Mouse (Mus musculus) hindbrain, embryonic 16.5 days (tissue): ENCODE measurements around the gene Reep6. TPM values are rescaled to one million over a fixed set of nuclear protein-coding genes. Genes with fewer than 3 reads are reported as not detected.

Experiments used
- ATAC-seq: fragments of 200-750 bp; cut with Nextera tagmentation; 2 replicates; pipeline ENCODE4 v1.8.0; 2017; ENCODE audit warnings: moderate TSS enrichment, moderate library complexity
- H3K27ac ChIP-seq: fragments of 300-500 bp; sonication (generic); 2 replicates; pipeline ENCODE4 v1.5.1; 2014; ENCODE audit warnings: low read depth, mild to moderate bottlenecking, control low read depth, low read length, moderate library complexity
- H3K27me3 ChIP-seq: fragments of 300-500 bp; sonication (generic); replicated peaks from 2 replicates; pipeline ENCODE4 v1.6.1; 2014; ENCODE audit warnings: low read length; ENCODE audit not compliant: control insufficient read depth, insufficient read depth
- H3K36me3 ChIP-seq: fragments of 300-500 bp; sonication (generic); 2 replicates; pipeline ENCODE4 v1.6.1; 2014; ENCODE audit warnings: mild to moderate bottlenecking, low read length, moderate library complexity, mixed read lengths; ENCODE audit not compliant: control insufficient read depth, insufficient read depth
- H3K4me1 ChIP-seq: fragments of 300-500 bp; sonication (generic); 2 replicates; pipeline ENCODE4 v1.6.1; 2014; ENCODE audit warnings: low read depth, low read length; ENCODE audit not compliant: control insufficient read depth, insufficient read depth
- H3K4me2 ChIP-seq: fragments of 300-500 bp; sonication (generic); 2 replicates; pipeline ENCODE4 v1.6.1; 2014; ENCODE audit warnings: mild to moderate bottlenecking, low read length, control low read depth, moderate library complexity
- H3K4me3 ChIP-seq: fragments of 300-500 bp; sonication (generic); 2 replicates; pipeline ENCODE4 v1.5.1; 2014; ENCODE audit warnings: mild to moderate bottlenecking, low read length, control low read depth, moderate library complexity
- H3K9ac ChIP-seq: fragments of 300-500 bp; sonication (generic); 2 replicates; pipeline ENCODE4 v1.6.1; 2014; ENCODE audit warnings: low read depth, mild to moderate bottlenecking, control low read depth, low read length, moderate library complexity
- H3K9me3 ChIP-seq: fragments of 300-500 bp; sonication (generic); 2 replicates; pipeline ENCODE4 v1.6.1; 2014; ENCODE audit warnings: mild to moderate bottlenecking, low read length, moderate library complexity; ENCODE audit not compliant: control insufficient read depth
- WGBS: fragments of 180-500 bp; shearing (Covaris S2); extraction: QIAGEN DNeasy Blood & Tissue Kit; methylation state at CpG from one replicate; pipeline ENCODE4 v1.1.7; 2014; 5-methylcytosine and 5-hydroxymethylcytosine counted together
- polyA plus RNA-seq: library from polyadenylated mRNA; unstranded; fragments of >200 nt; fragmentation: Nextera tagmentation; extraction: Ambion mirVana; gene quantifications from 2 replicates; pipeline ENCODE4 v1.2.1, GENCODE M21; 2015

Reep6 gene
- polyA plus RNA-seq, 1 experiment from 2014 or later: 7.5 TPM

GRCm38 (mm10) chr10:80293325-80293724, 36.4 kb upstream of the Reep6 start:
- no peak for ATAC-seq
- peak overlapping the region; percentile 82 for H3K4me3 ChIP-seq
- peak overlapping the region; percentile 99 for H3K4me2 ChIP-seq
- peaks cover 44% of the 10 kb centered on the region for H3K4me1 ChIP-seq
- H3K27me3 ChIP-seq: no peaks in the 10 kb centered on the region
- WGBS: 22% methylated on average over 14 of the region's 14 CpGs
- H3K27ac ChIP-seq: no peak overlapping the region
- no peaks in the 10 kb centered on the region for H3K9me3 ChIP-seq
- peaks cover 10% of the 10 kb centered on the region for H3K36me3 ChIP-seq
- H3K9ac ChIP-seq: peak overlapping the region; percentile 92

- H3K36me3 ChIP-seq: peaks cover 9% of the 10 kb centered on the region
- no peaks in the 10 kb centered on the region for H3K9me3 ChIP-seq
- H3K27ac ChIP-seq: no peak overlapping the region; the same call in 1 of the 2 replicates
- H3K9ac ChIP-seq: no peak overlapping the region
- ATAC-seq: no peak
- no peak overlapping the region for H3K4me3 ChIP-seq
- no peak overlapping the region for H3K4me2 ChIP-seq
- H3K4me1 ChIP-seq: peaks cover 48% of the 10 kb centered on the region
- 76% methylated on average over 4 of the region's 4 CpGs for WGBS
- no peaks in the 10 kb centered on the region for H3K27me3 ChIP-seq
Measured at GRCm38 (mm10) chr10:80294311-80294710, 35.4 kb upstream of the Reep6 start.

- H3K4me2 ChIP-seq: no peak overlapping the region; the same call in 1 of the 2 replicates
- no peaks in the 10 kb centered on the region for H3K27me3 ChIP-seq
- peaks cover 9% of the 10 kb centered on the region for H3K36me3 ChIP-seq
- H3K9ac ChIP-seq: peak overlapping the region; percentile 84
- WGBS: 46% methylated on average over 7 of the region's 7 CpGs
- H3K4me3 ChIP-seq: no peak overlapping the region
- no peak for ATAC-seq
- H3K9me3 ChIP-seq: no peaks in the 10 kb centered on the region
- peak overlapping the region; percentile 98 for H3K27ac ChIP-seq
- peaks cover 48% of the 10 kb centered on the region for H3K4me1 ChIP-seq
Measured at GRCm38 (mm10) chr10:80294788-80295303, 34.9 kb upstream of the Reep6 start.

- ATAC-seq: peak; percentile 66
- Histone ChIP-seq H3K4me3 (peak within 1 kb of the TSS; percentile 57), H3K36me3 (peaks cover 9% of the 10 kb centered on the region), H3K9ac (peak within 1 kb of the TSS; percentile 84), H3K4me2 (peak within 1 kb of the TSS; percentile 83), H3K4me1 (peaks cover 48% of the 10 kb centered on the region), H3K27ac (peak within 1 kb of the TSS; percentile 98), H3K27me3 (no peaks in the 10 kb centered on the region), H3K9me3 (no peaks in the 10 kb centered on the region)
- WGBS: 0% methylated on average over 25 of the region's 26 CpGs
Measured at GRCm38 (mm10) chr10:80295618-80296425, 33.9 kb upstream of the Reep6 start, which contains the start of gene Apc2. Gene Apc2 (plus strand): TSS chr10:80295977.

- Histone ChIP-seq H3K9me3 (no peaks in the 10 kb centered on the region), H3K9ac (peak overlapping the region; percentile 84), H3K4me2 (peak overlapping the region; percentile 83), H3K4me3 (peak overlapping the region; percentile 57), H3K36me3 (peaks cover 9% of the 10 kb centered on the region), H3K27me3 (no peaks in the 10 kb centered on the region), H3K4me1 (peaks cover 54% of the 10 kb centered on the region), H3K27ac (peak overlapping the region; percentile 98)
- WGBS: 87% methylated on average over 5 of the region's 5 CpGs
- ATAC-seq: no peak
Measured at GRCm38 (mm10) chr10:80296824-80297223, 32.9 kb upstream of the Reep6 start.

- peak overlapping the region; percentile 98 for H3K27ac ChIP-seq
- H3K4me1 ChIP-seq: peaks cover 60% of the 10 kb centered on the region
- WGBS: 67% methylated on average over 8 of the region's 8 CpGs
- ATAC-seq: no peak
- no peaks in the 10 kb centered on the region for H3K9me3 ChIP-seq
- H3K4me2 ChIP-seq: peak overlapping the region; percentile 83
- peak overlapping the region; percentile 84; the same call in 1 of the 2 replicates for H3K9ac ChIP-seq
- no peak overlapping the region for H3K4me3 ChIP-seq
- peaks cover 10% of the 10 kb centered on the region for H3K36me3 ChIP-seq
- H3K27me3 ChIP-seq: no peaks in the 10 kb centered on the region
Measured at GRCm38 (mm10) chr10:80297526-80298133, 32.1 kb upstream of the Reep6 start.

- Histone ChIP-seq H3K4me1 (peaks cover 60% of the 10 kb centered on the region), H3K27me3 (no peaks in the 10 kb centered on the region), H3K27ac (peak overlapping the region; percentile 98), H3K9ac (peak overlapping the region; percentile 94), H3K9me3 (no peaks in the 10 kb centered on the region), H3K4me2 (peak overlapping the region; percentile 81), H3K4me3 (peak overlapping the region; percentile 63), H3K36me3 (peaks cover 11% of the 10 kb centered on the region)
- 2% methylated on average over 26 of the region's 26 CpGs for WGBS
- peak; percentile 77 for ATAC-seq
Measured at GRCm38 (mm10) chr10:80298571-80299281, 31.0 kb upstream of the Reep6 start.

GRCm38 (mm10) chr10:80299301-80299700, 30.5 kb upstream of the Reep6 start:
- Histone ChIP-seq H3K4me2 (peak overlapping the region; percentile 81), H3K27ac (peak overlapping the region; percentile 98), H3K27me3 (no peaks in the 10 kb centered on the region), H3K36me3 (peaks cover 6% of the 10 kb centered on the region), H3K9ac (peak overlapping the region; percentile 94), H3K4me3 (peak overlapping the region; percentile 63), H3K9me3 (no peaks in the 10 kb centered on the region), H3K4me1 (peaks cover 62% of the 10 kb centered on the region)
- 3% methylated on average over 15 of the region's 15 CpGs for WGBS
- ATAC-seq: no peak
